25 mouse cellular contexts compared by ENCODE assay signal in the genomic region with DNA sequence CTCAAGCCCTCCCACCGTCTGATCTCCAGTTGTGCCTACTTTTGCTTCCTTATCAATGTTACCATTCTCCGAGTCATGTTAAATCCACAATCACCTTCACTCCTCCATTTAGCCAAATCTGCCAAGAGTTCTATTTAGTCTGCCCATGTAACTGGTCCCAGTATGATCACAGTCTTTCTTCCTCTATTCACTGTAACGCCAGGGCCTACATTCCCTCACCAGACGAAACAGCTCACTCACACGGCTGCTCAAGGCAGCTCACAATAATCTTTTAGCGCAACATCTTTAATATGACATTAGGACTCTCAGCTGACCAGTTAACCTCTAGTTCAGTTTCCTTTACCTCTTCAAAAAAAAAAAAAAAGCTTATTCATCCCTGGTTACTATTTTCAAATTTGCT. TPM values are rescaled to one million over a fixed set of nuclear protein-coding genes. Genes with fewer than 3 reads are reported as not detected.
DNase-seq lines count a peak whose midpoint lies in the region; ATAC-seq and TF ChIP-seq lines count a peak whose summit lies in the region.
"Had no signal": no experiment of that assay in that cellular context is flagged by ENCODE, and none has a peak within 500 bp of the region (broad histone marks: within the 10 kb centered on the region; RNA-seq: fewer than 3 reads in every experiment).

No protein-coding gene starts in this region.

- H3K9me3 ChIP-seq in lung, embryonic 15.5 days, result no peaks in the 10 kb centered on the region
- H3K9me3 ChIP-seq in lung, postnatal 0 days (ENCODE audit: low read length), result no peaks in the 10 kb centered on the region
- H3K9me3 ChIP-seq: embryonic facial prominence, embryonic 10.5 days; embryonic facial prominence, embryonic 13.5 days; forebrain, embryonic 12.5 days; forebrain, embryonic 15.5 days; heart, embryonic 12.5 days; heart, embryonic 15.5 days had no signal

- H3K27ac ChIP-seq in lung, embryonic 15.5 days, result no peak overlapping the region
- peak overlapping the region; percentile 26; the same call in 1 of the 2 replicates for H3K27ac ChIP-seq in lung, postnatal 0 days (ENCODE audit: low read length)
- H3K27ac ChIP-seq: embryonic facial prominence, embryonic 10.5 days; embryonic facial prominence, embryonic 13.5 days; forebrain, embryonic 12.5 days; forebrain, embryonic 15.5 days; heart, embryonic 15.5 days; hindbrain, embryonic 14.5 days had no signal

- DNase-seq in lung, postnatal 25 days (ENCODE audit: low spot score), result no peak
- DNase-seq in lung, postnatal 0 days (ENCODE audit: low spot score), result peak; percentile 57
- DNase-seq in lung, postnatal 36 days, result peak; percentile 55
- no peak for DNase-seq in testis, postnatal 14 days (ENCODE audit: low spot score)
- no peak for DNase-seq in urinary bladder, postnatal 4 days (ENCODE audit: low spot score in 2 of 2)
- DNase-seq: adrenal gland, postnatal 14 days; cerebellum, adult 11-12 months; cerebellum, adult 8-10 months; cerebellum, postnatal 10 days; cerebellum, postnatal 36 days; embryo, embryonic 11 days; gastrocnemius, postnatal 25 days; heart, adult 18-20 months; heart, postnatal 10 days; heart, postnatal 4 days had no signal

- ATAC-seq in lung, embryonic 15.5 days (ENCODE audit: borderline replicate concordance, extremely low read depth, low FRiP score, low TSS enrichment), result peak; percentile 55; the same call in 1 of the 2 replicates
- peak; percentile 40; the same call in 1 of the 2 replicates for ATAC-seq in lung, postnatal 0 days
- ATAC-seq: CD4-positive, CD25-positive, alpha-beta regulatory T cell, adult 4 months; forebrain, embryonic 15.5 days had no signal

- H3K4me2 ChIP-seq in lung, embryonic 15.5 days, result no peak overlapping the region
- H3K4me2 ChIP-seq in lung, postnatal 0 days (replicated peaks; ENCODE audit: low read depth, low read length), result no peak overlapping the region
- H3K4me2 ChIP-seq: embryonic facial prominence, embryonic 13.5 days; forebrain, embryonic 12.5 days; forebrain, embryonic 15.5 days; heart, embryonic 12.5 days; heart, embryonic 15.5 days; hindbrain, embryonic 14.5 days had no signal

- WGBS in lung, embryonic 15.5 days, result 47% methylated on average over 6 of the region's 6 CpGs
- 58% methylated on average over 6 of the region's 6 CpGs for WGBS in lung, postnatal 0 days

- H3K9ac ChIP-seq in lung, embryonic 15.5 days, result no peak overlapping the region
- no peak overlapping the region for H3K9ac ChIP-seq in lung, postnatal 0 days (replicated peaks; ENCODE audit: low read depth)
- H3K9ac ChIP-seq: embryonic facial prominence, embryonic 13.5 days; forebrain, embryonic 12.5 days; forebrain, embryonic 15.5 days; heart, embryonic 12.5 days; heart, embryonic 15.5 days; hindbrain, embryonic 14.5 days had no signal

- no peaks in the 10 kb centered on the region for H3K27me3 ChIP-seq in lung, embryonic 15.5 days
- no peaks in the 10 kb centered on the region for H3K27me3 ChIP-seq in lung, postnatal 0 days (replicated peaks; ENCODE audit: insufficient read depth, low read length)
- H3K27me3 ChIP-seq: embryonic facial prominence, embryonic 13.5 days; forebrain, embryonic 12.5 days; forebrain, embryonic 15.5 days; heart, embryonic 12.5 days; heart, embryonic 15.5 days had no signal

- no peaks in the 10 kb centered on the region for H3K36me3 ChIP-seq in lung, embryonic 15.5 days
- H3K36me3 ChIP-seq in lung, postnatal 0 days (ENCODE audit: insufficient read depth, low read length), result no peaks in the 10 kb centered on the region
- H3K36me3 ChIP-seq: embryonic facial prominence, embryonic 10.5 days; embryonic facial prominence, embryonic 13.5 days; forebrain, embryonic 12.5 days; forebrain, embryonic 15.5 days; heart, embryonic 12.5 days; heart, embryonic 15.5 days had no signal

- H3K4me1 ChIP-seq in lung, embryonic 15.5 days, result no peaks in the 10 kb centered on the region
- H3K4me1 ChIP-seq in lung, postnatal 0 days (ENCODE audit: insufficient read depth, low read depth, low read length), result peaks cover 5% of the 10 kb centered on the region; the same call in 1 of the 2 replicates
- H3K4me1 ChIP-seq: embryonic facial prominence, embryonic 10.5 days; embryonic facial prominence, embryonic 13.5 days; forebrain, embryonic 12.5 days; forebrain, embryonic 15.5 days; heart, embryonic 12.5 days; heart, embryonic 15.5 days had no signal

- H3K4me3 ChIP-seq in lung, embryonic 15.5 days, result no peak overlapping the region
- no peak overlapping the region for H3K4me3 ChIP-seq in lung, postnatal 0 days (ENCODE audit: low read depth, low read length)
- H3K4me3 ChIP-seq: embryonic facial prominence, embryonic 10.5 days; embryonic facial prominence, embryonic 13.5 days; erythroblast, embryonic 14.5 days; forebrain, embryonic 12.5 days; forebrain, embryonic 15.5 days; heart, embryonic 12.5 days; heart, embryonic 15.5 days had no signal

- no peak for TF ChIP-seq CTCF in lung, postnatal 0 days (IDR thresholded peaks at IDR 0.05)

- no peak for TF ChIP-seq EP300 in lung, postnatal 0 days (IDR thresholded peaks at IDR 0.05)

RNA-seq across cellular contexts. Expression of gene Fam13a, which starts 7.2 kb away (rescaled TPM):
- 23.4 and 26.7 TPM in 2 replicates for polyA plus RNA-seq in lung, embryonic 15.5 days (2015; fragmentation: Nextera tagmentation; extraction: Ambion mirVana)
- 21.4 and 23.5 TPM in 2 replicates for polyA plus RNA-seq in lung, postnatal 0 days (2015; fragmentation: Nextera tagmentation; extraction: Ambion mirVana)
- polyA plus RNA-seq: erythroblast, embryonic 14.5 days had no signal

Comparison
In these comparisons a context has a peak if more than half of its experiments do, and no peak if none do; other contexts are left out.
1. DNase-seq: peak in lung, postnatal 0 days (single experiment) and lung, postnatal 36 days (single experiment); none in lung, postnatal 25 days (single experiment), testis, postnatal 14 days (single experiment) and urinary bladder, postnatal 4 days (0 of 2).